Mouse (Mus musculus) myocyte (in vitro differentiated cells): ENCODE measurements around the gene Fbxo47. TPM values are rescaled to one million over a fixed set of nuclear protein-coding genes. Genes with fewer than 3 reads are reported as not detected.

Experiments
- H3K27me3 ChIP-seq: one replicate; pipeline ENCODE4 v1.6.1; 2011; ENCODE audit not compliant: control insufficient read depth, insufficient read depth, insufficient read length
- H3K36me3 ChIP-seq: one replicate; pipeline ENCODE4 v1.6.1; 2011; ENCODE audit not compliant: control insufficient read depth, insufficient read depth
- H3K4me2 ChIP-seq: one replicate; pipeline ENCODE4 v1.6.1; 2011; ENCODE audit warnings: low read depth, control low read depth
- H3K4me3 ChIP-seq: one replicate; pipeline ENCODE4 v1.5.1; 2011; ENCODE audit warnings: mild to moderate bottlenecking, control low read depth, moderate library complexity
- H3K79me2 ChIP-seq: one replicate; pipeline ENCODE4 v1.6.1; 2011; ENCODE audit not compliant: control insufficient read depth, insufficient read depth
- H3ac ChIP-seq: one replicate; pipeline ENCODE4 v1.6.1; 2011; ENCODE audit not compliant: control insufficient read depth, insufficient read length
- CEBPB ChIP-seq: IDR thresholded peaks from 2 replicates; pipeline ENCODE4 v1.6.1; 2011; ENCODE audit warnings: mild to moderate bottlenecking, moderate library complexity; ENCODE audit not compliant: poor library complexity, insufficient read depth, severe bottlenecking
- E2F4 ChIP-seq: IDR thresholded peaks from one replicate; pipeline ENCODE4 v1.6.1; 2011; ENCODE audit warnings: mild to moderate bottlenecking, control low read depth, moderate library complexity; ENCODE audit not compliant: insufficient read depth
- MAX ChIP-seq: IDR thresholded peaks from one replicate; pipeline ENCODE4 v1.6.1; 2011; ENCODE audit warnings: low read depth, mild to moderate bottlenecking, control low read depth
- MYOD1 ChIP-seq, 3 experiments: IDR thresholded peaks; one replicate each; pipeline ENCODE4 v1.6.1; 2011; ENCODE audit warnings: control low read depth in 2 of 3, low read depth in 2 of 3, mild to moderate bottlenecking in 2 of 3, moderate library complexity in 1 of 3; ENCODE audit not compliant: insufficient read length in 2 of 3, control insufficient read depth in 1 of 3
- MYOG ChIP-seq, 3 experiments: IDR thresholded peaks; one replicate each; pipeline ENCODE4 v1.6.1; 2011; ENCODE audit warnings: control low read depth in 2 of 3, low read depth in 2 of 3, mild to moderate bottlenecking in 2 of 3; ENCODE audit not compliant: insufficient read length in 2 of 3, control insufficient read depth in 1 of 3, insufficient read depth in 1 of 3
- POLR2A ChIP-seq: IDR thresholded peaks from one replicate; pipeline ENCODE4 v1.6.1; 2011; ENCODE audit warnings: low read depth, mild to moderate bottlenecking, control low read depth, moderate library complexity; ENCODE audit not compliant: insufficient read length
- POLR2AphosphoS2 ChIP-seq: IDR thresholded peaks from one replicate; pipeline ENCODE4 v1.6.1; 2011; ENCODE audit warnings: low read depth, control low read depth; ENCODE audit not compliant: insufficient read length
- REST ChIP-seq: IDR thresholded peaks from one replicate; pipeline ENCODE4 v1.6.1; 2011; ENCODE audit warnings: mild to moderate bottlenecking, control low read depth, moderate library complexity; ENCODE audit not compliant: insufficient read depth, insufficient read length
- SRF ChIP-seq: IDR thresholded peaks from one replicate; pipeline ENCODE4 v1.6.1; 2011; ENCODE audit warnings: low read depth; ENCODE audit not compliant: control insufficient read depth, insufficient read length
- TCF12 ChIP-seq: IDR thresholded peaks from one replicate; pipeline ENCODE4 v1.6.1; 2011; ENCODE audit warnings: mild to moderate bottlenecking, control low read depth; ENCODE audit not compliant: poor library complexity, insufficient read depth, severe bottlenecking
- TCF3 ChIP-seq: IDR thresholded peaks from one replicate; pipeline ENCODE4 v1.6.1; 2011; ENCODE audit warnings: low read depth, control low read depth; ENCODE audit not compliant: insufficient read length
- USF1 ChIP-seq: IDR thresholded peaks from one replicate; pipeline ENCODE4 v1.6.1; 2011; ENCODE audit warnings: low read depth, mild to moderate bottlenecking, control low read depth, moderate library complexity
- polyA plus RNA-seq: library from polyadenylated mRNA; unstranded; fragments of >200 nt; fragmentation: generic; extraction: Trizol; gene quantifications from one replicate; pipeline ENCODE4 v1.2.1, GENCODE M21; 2012; ENCODE audit warnings: missing spikeins

Gene Fbxo47
- polyA plus RNA-seq, 1 experiment = 0.32 TPM

- Histone ChIP-seq H3K79me2 (peaks cover 52% of the 10 kb centered on the region), H3K4me2 (no peak overlapping the region), H3ac (no peak overlapping the region), H3K27me3 (no peaks in the 10 kb centered on the region), H3K36me3 (peaks cover 11% of the 10 kb centered on the region), H3K4me3 (no peak overlapping the region)
- TF ChIP-seq MAX (no peak), MYOD1 (IDR thresholded peaks at IDR 0.05; ENCODE audit: control insufficient read depth in 1 of 3, insufficient read length in 2 of 3, low read depth in 2 of 3) (no peak), REST (no peak), CEBPB (no peak), USF1 (no peak), SRF (no peak), E2F4 (no peak), POLR2A (no peak), POLR2AphosphoS2 (no peak), MYOG (IDR thresholded peaks at IDR 0.05; ENCODE audit: control insufficient read depth in 1 of 3, insufficient read depth in 1 of 3, insufficient read length in 2 of 3, low read depth in 2 of 3) (no peak), TCF12 (no peak), TCF3 (no peak)
Measured at GRCm38 (mm10) chr11:97827654-97828053, 56.3 kb downstream of the Fbxo47 start.

- Histone ChIP-seq H3K36me3 (peaks cover 17% of the 10 kb centered on the region), H3K27me3 (no peaks in the 10 kb centered on the region), H3K4me3 (no peak overlapping the region), H3ac (no peak overlapping the region), H3K4me2 (no peak overlapping the region), H3K79me2 (peaks cover 55% of the 10 kb centered on the region)
- TF ChIP-seq TCF3 (no peak), USF1 (no peak), E2F4 (no peak), SRF (no peak), MYOD1 (IDR thresholded peaks at IDR 0.05; ENCODE audit: control insufficient read depth in 1 of 3, insufficient read length in 2 of 3, low read depth in 2 of 3) (no peak), TCF12 (no peak), POLR2A (no peak), REST (no peak), CEBPB (no peak), MYOG (IDR thresholded peaks at IDR 0.05; ENCODE audit: control insufficient read depth in 1 of 3, insufficient read depth in 1 of 3, insufficient read length in 2 of 3, low read depth in 2 of 3) (no peak), MAX (no peak), POLR2AphosphoS2 (no peak)
Measured at GRCm38 (mm10) chr11:97826414-97826813, 57.5 kb downstream of the Fbxo47 start.

GRCm38 (mm10) chr11:97825971-97826370, 58.0 kb downstream of the Fbxo47 start:
- Histone ChIP-seq H3ac (no peak overlapping the region), H3K27me3 (no peaks in the 10 kb centered on the region), H3K79me2 (peaks cover 56% of the 10 kb centered on the region), H3K4me2 (no peak overlapping the region), H3K36me3 (peaks cover 19% of the 10 kb centered on the region), H3K4me3 (no peak overlapping the region)
- TF ChIP-seq SRF (no peak), E2F4 (no peak), POLR2A (no peak), USF1 (no peak), MYOD1 (IDR thresholded peaks at IDR 0.05; ENCODE audit: control insufficient read depth in 1 of 3, insufficient read length in 2 of 3, low read depth in 2 of 3) (no peak), MYOG (IDR thresholded peaks at IDR 0.05; ENCODE audit: control insufficient read depth in 1 of 3, insufficient read depth in 1 of 3, insufficient read length in 2 of 3, low read depth in 2 of 3) (no peak), TCF3 (no peak)

GRCm38 (mm10) chr11:97825295-97825694, 58.7 kb downstream of the Fbxo47 start:
- peaks cover 53% of the 10 kb centered on the region for H3K79me2 ChIP-seq
- TF ChIP-seq E2F4 (no peak), TCF12 (no peak)
- H3K36me3 ChIP-seq = peaks cover 19% of the 10 kb centered on the region
- no peak overlapping the region for H3K4me2 ChIP-seq
- no peak overlapping the region for H3ac ChIP-seq
- H3K27me3 ChIP-seq = no peaks in the 10 kb centered on the region
- H3K4me3 ChIP-seq = no peak overlapping the region

GRCm38 (mm10) chr11:97824895-97825294, 59.1 kb downstream of the Fbxo47 start:
- Histone ChIP-seq H3K79me2 (peaks cover 53% of the 10 kb centered on the region), H3K4me2 (no peak overlapping the region), H3K36me3 (peaks cover 22% of the 10 kb centered on the region), H3ac (no peak overlapping the region), H3K27me3 (no peaks in the 10 kb centered on the region), H3K4me3 (no peak overlapping the region)
- TF ChIP-seq POLR2A = no peak
